Mouse (Mus musculus): Measurements from ENCODE around the gene Lats2. TPM values are rescaled to one million over a fixed set of nuclear protein-coding genes. Genes with fewer than 3 reads are reported as not detected.
"Not testable (repeated sequence)": the region's sequence is repeated elsewhere in the genome, so short reads cannot be mapped to it uniquely, and the experiment has no call there.

The Lats2 gene
- polyA plus RNA-seq, 1 experiment from 2014 or later, result 25.9 TPM

- H3K9me3 ChIP-seq (ENCODE audit: control insufficient read depth, low read length), result no peaks in the 10 kb centered on the region
- H3K9ac ChIP-seq (ENCODE audit: low read length), result peak overlapping the region; percentile 96
- no peak for ATAC-seq (ENCODE audit: insufficient number of reproducible peaks, insufficient read depth, low FRiP score, low read depth)
- no peaks in the 10 kb centered on the region for H3K27me3 ChIP-seq (ENCODE audit: control insufficient read depth, insufficient read depth, low read length)
- H3K4me3 ChIP-seq (ENCODE audit: control insufficient read depth in 1 of 2, insufficient read depth in 1 of 2, low read depth in 1 of 2, low read length in 2 of 2), result peak overlapping the region in 1 of 2 experiments; percentile 96; a peak in 2 of 4 replicates
- H3K27ac ChIP-seq (replicated peaks in 1 of 2; ENCODE audit: control insufficient read depth in 1 of 2, insufficient read depth in 1 of 2, low read depth in 2 of 2, low read length in 2 of 2), result no peak overlapping the region
- 28% methylated on average over 1 of the region's 1 CpGs for WGBS
- 0 out of 2 replicates have a peak, but pooled peaks cover 4% of the 10 kb centered on the region for H3K36me3 ChIP-seq (ENCODE audit: control insufficient read depth, insufficient read depth, low read length)
- H3K4me1 ChIP-seq (ENCODE audit: control insufficient read depth in 2 of 2, insufficient read depth in 2 of 2, low read length in 2 of 2), result peaks cover 0 to 12% of the 10 kb centered on the region in 2 experiments; a peak in 2 of 4 replicates
- H3K4me2 ChIP-seq (ENCODE audit: low read length), result peak overlapping the region; percentile 92
These were observed 94.6 kb downstream of the Lats2 start for GRCm38 (mm10) chr14:57663630-57664029.

GRCm38 (mm10) chr14:57658301-57658700, 99.9 kb downstream of the Lats2 start:
- H3K36me3 ChIP-seq (ENCODE audit: control insufficient read depth, insufficient read depth, low read length), result 0 out of 2 replicates have a peak, but pooled peaks cover 7% of the 10 kb centered on the region
- no peak overlapping the region for H3K9ac ChIP-seq (ENCODE audit: low read length)
- H3K4me2 ChIP-seq (ENCODE audit: low read length), result no peak overlapping the region
- no peak overlapping the region for H3K4me3 ChIP-seq (ENCODE audit: control insufficient read depth in 1 of 2, insufficient read depth in 1 of 2, low read depth in 1 of 2, low read length in 2 of 2)
- peaks cover 0 to 3% of the 10 kb centered on the region in 2 experiments; a peak in 1 of 4 replicates for H3K4me1 ChIP-seq (ENCODE audit: control insufficient read depth in 2 of 2, insufficient read depth in 2 of 2, low read length in 2 of 2)
- no peaks in the 10 kb centered on the region for H3K27me3 ChIP-seq (ENCODE audit: control insufficient read depth, insufficient read depth, low read length)
- WGBS, result 96% methylated on average over 4 of the region's 4 CpGs
- no peak for ATAC-seq (ENCODE audit: insufficient number of reproducible peaks, insufficient read depth, low FRiP score, low read depth)
- H3K9me3 ChIP-seq (ENCODE audit: control insufficient read depth, low read length), result no peaks in the 10 kb centered on the region
- no peak overlapping the region for H3K27ac ChIP-seq (replicated peaks in 1 of 2; ENCODE audit: control insufficient read depth in 1 of 2, insufficient read depth in 1 of 2, low read depth in 2 of 2, low read length in 2 of 2)

- H3K9me3 ChIP-seq (ENCODE audit: control insufficient read depth, low read length), result no peaks in the 10 kb centered on the region
- no peak for ATAC-seq (ENCODE audit: insufficient number of reproducible peaks, insufficient read depth, low FRiP score, low read depth)
- peaks cover 2 to 6% of the 10 kb centered on the region in 2 experiments; a peak in 3 of 4 replicates for H3K4me1 ChIP-seq (ENCODE audit: control insufficient read depth in 2 of 2, insufficient read depth in 2 of 2, low read length in 2 of 2)
- H3K27ac ChIP-seq (replicated peaks in 1 of 2; ENCODE audit: control insufficient read depth in 1 of 2, insufficient read depth in 1 of 2, low read depth in 2 of 2, low read length in 2 of 2), result no peak overlapping the region
- no peak overlapping the region for H3K4me3 ChIP-seq (ENCODE audit: control insufficient read depth in 1 of 2, insufficient read depth in 1 of 2, low read depth in 1 of 2, low read length in 2 of 2)
- 98% methylated on average over 2 of the region's 2 CpGs for WGBS
- H3K27me3 ChIP-seq (ENCODE audit: control insufficient read depth, insufficient read depth, low read length), result no peaks in the 10 kb centered on the region
- H3K9ac ChIP-seq (ENCODE audit: low read length), result no peak overlapping the region
- H3K4me2 ChIP-seq (ENCODE audit: low read length), result no peak overlapping the region
- 0 out of 2 replicates have a peak, but pooled peaks cover 7% of the 10 kb centered on the region for H3K36me3 ChIP-seq (ENCODE audit: control insufficient read depth, insufficient read depth, low read length)
These were observed 100.7 kb downstream of the Lats2 start for GRCm38 (mm10) chr14:57657500-57657899.

- 90% methylated on average over 3 of the region's 3 CpGs for WGBS
- H3K36me3 ChIP-seq (ENCODE audit: control insufficient read depth, insufficient read depth, low read length); ATAC-seq (ENCODE audit: insufficient number of reproducible peaks, insufficient read depth, low FRiP score, low read depth); H3K4me2 ChIP-seq (ENCODE audit: low read length); H3K27me3 ChIP-seq (ENCODE audit: control insufficient read depth, insufficient read depth, low read length); H3K9ac ChIP-seq (ENCODE audit: low read length); H3K9me3 ChIP-seq (ENCODE audit: control insufficient read depth, low read length); H3K27ac ChIP-seq (replicated peaks in 1 of 2; ENCODE audit: control insufficient read depth in 1 of 2, insufficient read depth in 1 of 2, low read depth in 2 of 2, low read length in 2 of 2); H3K4me3 ChIP-seq (ENCODE audit: control insufficient read depth in 1 of 2, insufficient read depth in 1 of 2, low read depth in 1 of 2, low read length in 2 of 2): not testable (repeated sequence)
- peaks cover 2 to 10% of the 10 kb centered on the region in 2 experiments; a peak in 3 of 4 replicates for H3K4me1 ChIP-seq (ENCODE audit: control insufficient read depth in 2 of 2, insufficient read depth in 2 of 2, low read length in 2 of 2)
These were observed 101.7 kb downstream of the Lats2 start for GRCm38 (mm10) chr14:57656519-57656918.

GRCm38 (mm10) chr14:57649501-57649900, 108.7 kb downstream of the Lats2 start:
- Histone ChIP-seq H3K9ac (ENCODE audit: low read length) (no peak overlapping the region), H3K36me3 (ENCODE audit: control insufficient read depth, insufficient read depth, low read length) (0 out of 2 replicates have a peak, but pooled peaks cover 11% of the 10 kb centered on the region), H3K27me3 (ENCODE audit: control insufficient read depth, insufficient read depth, low read length) (no peaks in the 10 kb centered on the region), H3K27ac (replicated peaks in 1 of 2; ENCODE audit: control insufficient read depth in 1 of 2, insufficient read depth in 1 of 2, low read depth in 2 of 2, low read length in 2 of 2) (no peak overlapping the region), H3K9me3 (ENCODE audit: control insufficient read depth, low read length) (no peaks in the 10 kb centered on the region), H3K4me2 (ENCODE audit: low read length) (no peak overlapping the region), H3K4me3 (ENCODE audit: control insufficient read depth in 1 of 2, insufficient read depth in 1 of 2, low read depth in 1 of 2, low read length in 2 of 2) (no peak overlapping the region), H3K4me1 (ENCODE audit: control insufficient read depth in 2 of 2, insufficient read depth in 2 of 2, low read length in 2 of 2) (peaks cover 3 to 17% of the 10 kb centered on the region in 2 experiments)
- ATAC-seq (ENCODE audit: insufficient number of reproducible peaks, insufficient read depth, low FRiP score, low read depth), result no peak

GRCm38 (mm10) chr14:57646155-57646554, 112.0 kb downstream of the Lats2 start:
- H3K9me3 ChIP-seq (ENCODE audit: control insufficient read depth, low read length), result no peaks in the 10 kb centered on the region
- H3K4me2 ChIP-seq (ENCODE audit: low read length), result no peak overlapping the region
- no peaks in the 10 kb centered on the region for H3K27me3 ChIP-seq (ENCODE audit: control insufficient read depth, insufficient read depth, low read length)
- H3K4me1 ChIP-seq (ENCODE audit: control insufficient read depth in 2 of 2, insufficient read depth in 2 of 2, low read length in 2 of 2), result peaks cover 2 to 7% of the 10 kb centered on the region in 2 experiments; a peak in 1 of 4 replicates
- no peak overlapping the region for H3K27ac ChIP-seq (replicated peaks in 1 of 2; ENCODE audit: control insufficient read depth in 1 of 2, insufficient read depth in 1 of 2, low read depth in 2 of 2, low read length in 2 of 2)
- WGBS, result 89% methylated on average over 4 of the region's 4 CpGs
- H3K4me3 ChIP-seq (ENCODE audit: control insufficient read depth in 1 of 2, insufficient read depth in 1 of 2, low read depth in 1 of 2, low read length in 2 of 2), result no peak overlapping the region
- peaks cover 20% of the 10 kb centered on the region for H3K36me3 ChIP-seq (ENCODE audit: control insufficient read depth, insufficient read depth, low read length)
- ATAC-seq (ENCODE audit: insufficient number of reproducible peaks, insufficient read depth, low FRiP score, low read depth), result no peak
- H3K9ac ChIP-seq (ENCODE audit: low read length), result no peak overlapping the region

Small RNA genes lying within 50 kb of the gene (microRNA-seq; reads per million reads assigned to microRNA genes)
- gene Mir3077, result not detected

Other genes starting within 250 kb of the Lats2 start
- 0.78 and 1.0 TPM in 2 replicates for gene Il17d, start 233.6 kb downstream of the Lats2 start, polyA plus RNA-seq (2014; fragmentation: Nextera tagmentation; extraction: Ambion mirVana)
- 73.8 and 82.0 TPM in 2 replicates for gene Eef1akmt1, start 186.8 kb downstream of the Lats2 start, polyA plus RNA-seq (2014; fragmentation: Nextera tagmentation; extraction: Ambion mirVana)
- 18.6 and 19.0 TPM in 2 replicates for gene Xpo4, start 93.0 kb downstream of the Lats2 start, polyA plus RNA-seq (2014; fragmentation: Nextera tagmentation; extraction: Ambion mirVana)
- gene Gm49361, start 12.3 kb downstream of the Lats2 start, polyA plus RNA-seq (2014; fragmentation: Nextera tagmentation; extraction: Ambion mirVana), result not detected in 2 replicates
- gene Sap18, start 39.8 kb upstream of the Lats2 start, polyA plus RNA-seq (2014; fragmentation: Nextera tagmentation; extraction: Ambion mirVana), result 22.4 and 23.3 TPM in 2 replicates
- 21.6 and 24.5 TPM in 2 replicates for gene Ska3, start 67.8 kb upstream of the Lats2 start, polyA plus RNA-seq (2014; fragmentation: Nextera tagmentation; extraction: Ambion mirVana)
- gene Mrpl57, start 67.8 kb upstream of the Lats2 start, polyA plus RNA-seq (2014; fragmentation: Nextera tagmentation; extraction: Ambion mirVana), result 148 and 155 TPM in 2 replicates
- 31.3 and 38.0 TPM in 2 replicates for gene Zdhhc20, start 131.9 kb upstream of the Lats2 start, polyA plus RNA-seq (2014; fragmentation: Nextera tagmentation; extraction: Ambion mirVana)
- gene Micu2, start 240.9 kb upstream of the Lats2 start, polyA plus RNA-seq (2014; fragmentation: Nextera tagmentation; extraction: Ambion mirVana), result 63.3 and 72.0 TPM in 2 replicates